Mouse (Mus musculus) liver, adult 2 months (tissue): ENCODE data around the gene Uggt1. TPM values are rescaled to one million over a fixed set of nuclear protein-coding genes. Genes with fewer than 3 reads are reported as not detected.

Source experiments
- DNase-seq: peaks from one replicate; pipeline ENCODE4 v3.0.0-alpha.2; 2011; ENCODE audit warnings: low read depth, low spot score; ENCODE audit errors: extremely low read depth
- H3K27ac ChIP-seq: fragments of 200-500 bp; replicated peaks from 2 replicates; pipeline ENCODE4 v1.5.1; 2012; ENCODE audit warnings: low read depth, mild to moderate bottlenecking, control low read depth, inconsistent platforms, low read length; ENCODE audit not compliant: insufficient read depth
- H3K27me3 ChIP-seq: fragments of 200-500 bp; 2 replicates; pipeline ENCODE4 v1.6.1; 2012; ENCODE audit warnings: mild to moderate bottlenecking, moderate library complexity, low read length, inconsistent platforms; ENCODE audit not compliant: control insufficient read depth, insufficient read depth
- H3K36me3 ChIP-seq: fragments of 200-500 bp; 2 replicates; pipeline ENCODE4 v1.6.1; 2012; ENCODE audit warnings: low read length, inconsistent platforms; ENCODE audit not compliant: control insufficient read depth, insufficient read depth
- H3K4me1 ChIP-seq: fragments of 200-500 bp; 2 replicates; pipeline ENCODE4 v1.6.1; 2011; ENCODE audit warnings: low read length; ENCODE audit not compliant: control insufficient read depth, insufficient read depth
- H3K4me3 ChIP-seq: fragments of 200-500 bp; 2 replicates; pipeline ENCODE4 v1.5.1; 2011; ENCODE audit warnings: low read depth, mild to moderate bottlenecking, control low read depth, low read length, moderate library complexity; ENCODE audit not compliant: insufficient read depth
- H3K79me2 ChIP-seq: fragments of 200-500 bp; 2 replicates; pipeline ENCODE4 v1.6.1; 2012; ENCODE audit warnings: inconsistent platforms, mild to moderate bottlenecking, low read length, moderate library complexity; ENCODE audit not compliant: control insufficient read depth, insufficient read depth
- H3K9ac ChIP-seq: fragments of 200-500 bp; 2 replicates; pipeline ENCODE4 v1.6.1; 2012; ENCODE audit warnings: low read depth, mild to moderate bottlenecking, control low read depth, inconsistent platforms, low read length
- CTCF ChIP-seq: fragments of 200-500 bp; IDR thresholded peaks from 2 replicates; pipeline ENCODE4 v1.5.1; 2011; ENCODE audit warnings: low read depth, low read length, control low read depth
- POLR2A ChIP-seq: fragments of 200-500 bp; IDR thresholded peaks from 2 replicates; pipeline ENCODE4 v1.6.1; 2011; ENCODE audit warnings: low read length, control low read depth; ENCODE audit not compliant: insufficient read depth; ENCODE audit errors: extremely low read depth
- WGBS: fragments of 180-500 bp; shearing (Covaris S2); methylation state at CpG from one replicate; pipeline ENCODE4 v1.1.7; 2018; 5-methylcytosine and 5-hydroxymethylcytosine counted together
- polyA plus RNA-seq: library from polyadenylated mRNA; depleted of rRNA; stranded (reverse); fragments of >200 nt; gene quantifications from 2 replicates; pipeline ENCODE4 v1.2.3, GENCODE M21; 2012; rRNA removed
- total RNA-seq: library from RNA; depleted of rRNA; stranded (reverse); fragments of >200 nt; gene quantifications from 2 replicates; pipeline ENCODE4 v1.2.3, GENCODE M21; 2014; rRNA removed

The Uggt1 gene
- total RNA-seq (44.5 and 49.0 TPM in 2 replicates), polyA plus RNA-seq (11.6 and 12.6 TPM in 2 replicates)

DNA sequence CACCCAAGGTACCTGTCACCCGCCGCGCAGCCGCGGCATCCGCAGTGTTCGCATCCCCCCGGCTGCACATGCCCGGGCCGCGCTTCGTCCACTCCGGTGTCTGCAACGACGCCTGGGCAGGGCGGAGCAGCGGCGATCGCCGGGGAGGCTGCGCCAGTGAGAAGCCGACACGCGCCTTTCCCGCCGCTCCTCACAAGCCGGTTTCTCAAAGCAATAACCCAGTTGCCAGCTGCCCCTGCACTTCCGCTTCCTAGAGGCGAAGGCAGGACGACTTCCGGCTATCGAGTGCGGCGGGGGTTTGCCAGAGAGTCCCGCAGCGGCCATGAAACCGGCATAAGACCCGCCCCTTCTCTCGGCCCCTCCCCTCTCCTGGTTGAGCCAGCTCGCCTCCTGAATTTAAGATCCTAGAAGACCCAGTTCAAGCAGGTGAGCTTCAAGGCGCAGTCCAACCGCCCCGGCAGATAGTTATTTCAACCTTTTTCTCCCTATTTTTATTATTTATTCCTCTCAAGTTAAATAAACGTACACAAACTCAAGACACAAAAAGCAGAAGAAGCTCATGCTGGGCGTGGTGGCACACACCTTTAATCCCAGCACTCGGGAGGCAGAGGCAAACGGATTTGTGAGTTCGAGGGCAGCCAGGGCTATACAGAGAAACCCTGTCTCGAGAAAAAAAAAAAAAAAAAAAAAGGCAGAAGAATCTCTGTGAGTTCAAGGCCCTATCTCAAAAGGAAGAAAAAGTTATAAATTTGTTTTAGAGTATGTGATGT lies at the start of gene Uggt1:
TSS of gene Uggt1 (minus strand) at position 663 of the 770 bp plus-strand sequence.
- Histone ChIP-seq H3K36me3 (no peaks in the 10 kb centered on the region), H3K9ac (peak within 1 kb of the TSS; percentile 93), H3K27ac (peak within 1 kb of the TSS; percentile 78), H3K79me2 (peaks cover 33% of the 10 kb centered on the region), H3K27me3 (no peaks in the 10 kb centered on the region), H3K4me1 (peaks cover 4% of the 10 kb centered on the region), H3K4me3 (peak within 1 kb of the TSS; percentile 95)
- 0 out of 2 replicates have a peak, but pooled peaks have one; percentile 31 for TF ChIP-seq POLR2A
- no peak for TF ChIP-seq CTCF
- DNase-seq = peak; percentile 91
- 1% methylated on average over 49 of the region's 49 CpGs for WGBS

DNA sequence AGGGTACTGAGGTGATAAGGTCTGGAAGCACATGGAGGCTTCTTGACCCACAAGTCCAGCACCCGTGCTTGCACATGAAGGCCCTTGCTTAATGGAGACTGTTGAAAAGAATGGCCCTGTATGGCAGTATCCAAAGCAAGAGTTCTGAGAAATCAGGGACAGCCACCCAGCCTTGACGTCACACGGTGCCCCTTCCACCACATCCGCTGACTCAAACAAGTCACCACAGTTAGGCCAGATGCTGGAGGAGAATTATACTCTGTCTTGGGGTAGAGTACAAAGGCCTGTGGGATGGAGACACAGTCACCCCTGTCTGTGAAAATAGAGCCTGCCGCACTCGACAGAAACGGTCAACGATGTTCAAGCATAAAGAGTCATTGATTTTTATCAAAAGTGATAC lies 49.0 kb upstream of the Uggt1 start:
- Histone ChIP-seq H3K4me1 (no peaks in the 10 kb centered on the region), H3K27ac (no peak overlapping the region), H3K79me2 (no peaks in the 10 kb centered on the region), H3K4me3 (no peak overlapping the region), H3K9ac (no peak overlapping the region), H3K27me3 (no peaks in the 10 kb centered on the region), H3K36me3 (no peaks in the 10 kb centered on the region)
- 93% methylated on average over 8 of the region's 8 CpGs for WGBS
- TF ChIP-seq CTCF (no peak), POLR2A (no peak)
- no peak for DNase-seq

DNA sequence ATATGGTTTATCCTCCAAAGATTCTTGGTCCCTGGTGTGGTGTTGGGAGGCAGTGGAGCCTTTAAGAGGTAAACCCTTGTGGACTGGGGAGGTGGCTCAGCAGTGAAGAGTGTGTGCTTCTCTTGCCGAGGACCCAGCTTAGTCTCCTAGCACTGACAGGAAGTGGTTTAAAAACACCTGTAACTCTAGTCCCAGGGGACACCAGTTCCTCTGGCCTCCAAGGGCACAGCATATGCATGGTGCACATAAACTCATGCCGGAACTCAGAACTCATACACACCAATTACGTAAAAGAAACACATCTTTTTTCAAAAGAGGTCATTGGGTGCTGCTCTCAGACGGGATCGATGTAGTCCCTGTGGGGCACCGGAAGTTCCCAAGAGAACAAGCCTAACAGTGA lies 37.3 kb upstream of the Uggt1 start:
- Histone ChIP-seq H3K4me1 (no peaks in the 10 kb centered on the region), H3K9ac (no peak overlapping the region), H3K36me3 (no peaks in the 10 kb centered on the region), H3K27ac (no peak overlapping the region), H3K79me2 (no peaks in the 10 kb centered on the region), H3K27me3 (no peaks in the 10 kb centered on the region), H3K4me3 (no peak overlapping the region)
- 92% methylated on average over 6 of the region's 6 CpGs for WGBS
- TF ChIP-seq POLR2A (no peak), CTCF (no peak)
- no peak for DNase-seq

DNA sequence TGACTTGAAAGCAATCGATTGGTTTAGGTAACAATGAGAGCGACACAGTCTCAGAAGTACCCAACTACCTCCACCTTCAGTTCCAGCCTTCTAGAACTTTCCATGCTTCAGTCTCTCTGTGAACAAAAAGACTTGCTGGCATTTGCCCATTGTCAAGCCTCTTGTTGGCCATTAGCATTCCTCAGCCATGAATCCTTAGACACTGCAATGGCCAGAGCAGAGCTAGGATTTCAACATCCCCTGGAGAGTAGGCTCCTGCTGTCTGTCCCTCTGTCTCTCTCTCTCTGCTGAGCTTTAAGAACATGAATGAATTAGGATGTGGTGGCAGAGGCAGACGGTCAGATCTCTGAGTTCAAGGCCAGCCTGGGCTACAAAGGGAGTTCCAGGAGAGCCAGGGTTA lies 36.4 kb upstream of the Uggt1 start:
- no peak overlapping the region for H3K27ac ChIP-seq
- H3K4me1 ChIP-seq = no peaks in the 10 kb centered on the region
- WGBS = 85% methylated on average over 3 of the region's 3 CpGs
- H3K27me3 ChIP-seq = no peaks in the 10 kb centered on the region
- no peak overlapping the region for H3K4me3 ChIP-seq
- no peak for DNase-seq
- no peaks in the 10 kb centered on the region for H3K36me3 ChIP-seq
- TF ChIP-seq POLR2A (no peak), CTCF (no peak)
- H3K9ac ChIP-seq = no peak overlapping the region
- no peaks in the 10 kb centered on the region for H3K79me2 ChIP-seq

DNA sequence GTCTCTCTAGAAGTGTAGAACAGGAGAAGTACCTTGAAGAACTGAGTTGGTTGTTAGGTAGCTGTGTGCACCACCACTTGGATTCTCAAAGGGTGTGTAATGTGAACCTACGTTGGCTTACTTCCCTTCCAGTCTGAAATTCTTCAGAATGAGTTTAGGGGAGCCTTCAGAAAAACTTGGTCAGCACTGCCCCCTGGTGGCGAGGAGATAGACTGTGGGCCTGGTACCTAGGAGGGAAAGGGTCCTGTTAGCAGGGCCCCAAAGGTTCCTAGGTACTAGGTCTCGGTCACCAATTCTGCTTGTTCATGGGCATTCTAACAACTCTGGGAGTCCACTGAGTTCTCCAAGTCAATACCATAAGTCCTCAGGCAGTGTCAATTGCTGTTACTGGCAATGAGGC lies 34.7 kb upstream of the Uggt1 start:
- Histone ChIP-seq H3K4me3 (no peak overlapping the region), H3K79me2 (no peaks in the 10 kb centered on the region), H3K36me3 (no peaks in the 10 kb centered on the region), H3K27ac (no peak overlapping the region), H3K4me1 (no peaks in the 10 kb centered on the region), H3K27me3 (no peaks in the 10 kb centered on the region), H3K9ac (no peak overlapping the region)
- TF ChIP-seq CTCF (peak; percentile 80), POLR2A (no peak)
- 28% methylated on average over 3 of the region's 3 CpGs for WGBS
- DNase-seq = peak; percentile 34

DNA sequence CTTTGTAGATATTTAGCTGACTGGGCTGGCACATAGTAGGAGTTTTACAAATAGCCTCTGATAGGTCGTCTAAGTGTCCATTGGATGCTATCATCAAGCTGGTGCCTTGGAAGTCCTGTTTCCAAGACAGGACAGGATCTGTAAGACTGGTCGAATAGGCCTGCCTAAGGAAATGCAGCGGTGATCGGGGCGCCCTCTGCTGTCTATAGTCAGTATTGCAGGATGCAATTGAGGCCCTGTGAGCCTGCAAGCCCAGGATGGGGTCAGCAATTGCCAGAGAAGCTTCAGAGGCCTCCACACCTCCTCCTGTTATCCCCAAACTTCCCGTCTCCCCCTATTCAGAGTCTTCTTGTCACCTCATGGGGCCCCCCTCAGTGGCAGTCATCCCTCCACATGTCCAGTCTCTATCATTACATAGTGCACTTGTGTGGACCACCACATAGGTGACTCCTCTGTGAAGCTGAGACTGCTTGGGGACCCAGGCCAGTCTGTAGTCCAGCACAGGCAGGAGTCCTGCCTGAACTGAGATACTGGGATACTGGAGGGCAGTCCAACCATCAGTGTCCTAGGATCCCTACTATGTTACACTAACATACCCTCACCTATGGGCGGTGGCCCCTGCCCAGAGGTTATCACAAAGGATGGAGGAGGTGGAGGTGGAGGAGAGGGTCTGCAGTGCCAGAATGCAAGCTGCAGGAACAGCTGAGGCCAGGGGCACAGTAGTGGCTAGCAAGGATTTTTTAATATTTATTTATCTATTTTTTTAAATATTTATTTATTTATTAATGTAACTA lies 32.9 kb upstream of the Uggt1 start:
- Histone ChIP-seq H3K27ac (no peak overlapping the region), H3K36me3 (no peaks in the 10 kb centered on the region), H3K9ac (no peak overlapping the region), H3K79me2 (no peaks in the 10 kb centered on the region), H3K4me3 (no peak overlapping the region), H3K4me1 (no peaks in the 10 kb centered on the region), H3K27me3 (no peaks in the 10 kb centered on the region)
- peak; percentile 29 for DNase-seq
- TF ChIP-seq POLR2A (no peak), CTCF (peak; percentile 91)
- WGBS = 28% methylated on average over 7 of the region's 7 CpGs
